Mouse (Mus musculus): ENCODE results near the gene Gtf2h3. TPM values are rescaled to one million over a fixed set of nuclear protein-coding genes. Genes with fewer than 3 reads are reported as not detected.

Gtf2h3 gene
- total RNA-seq, 4 experiments from 2014 or later: 30.5 to 50.1 (median 40.8) TPM

DNA sequence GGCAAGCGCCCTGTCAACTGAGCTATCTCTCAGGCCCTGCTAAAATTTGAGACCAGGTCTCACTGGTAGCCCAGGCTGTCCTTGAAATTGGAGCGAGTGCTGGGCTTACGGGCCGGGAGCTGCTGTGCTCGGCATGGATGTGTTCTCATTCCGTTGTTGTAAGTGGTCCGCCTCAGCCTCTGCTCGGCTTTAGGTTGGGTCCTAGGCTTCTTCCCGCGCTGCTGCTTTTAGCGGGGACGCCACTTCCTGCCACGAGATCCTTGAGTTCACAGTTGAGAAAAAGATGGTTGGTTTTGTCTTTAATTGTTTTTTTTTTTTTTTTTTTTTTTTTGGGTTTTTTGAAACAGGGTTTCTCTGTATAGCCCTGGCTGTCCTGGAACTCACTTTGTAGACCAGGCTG lies 58.9 kb downstream of the Gtf2h3 start:
- DNase-seq: no peak

Other genes starting within 250 kb of the Gtf2h3 start
- gene Cdk2ap1, start 216.1 kb upstream of the Gtf2h3 start, total RNA-seq (2022): 100 to 1,000 TPM; 125 to 175 (median 144) TPM
- gene Sbno1, start 153.1 kb upstream of the Gtf2h3 start, total RNA-seq (2022): 100 to 1,000 TPM in 2 of 4 experiments, 10 to 100 TPM in 2; 86.8 to 120 (median 107) TPM
- gene Kmt5a, start 139.2 kb upstream of the Gtf2h3 start, total RNA-seq (2022): 100 to 1,000 TPM; 107 to 196 (median 137) TPM
- 10 to 100 TPM; 26.3 to 29.7 (median 29.2) TPM for gene Rilpl2, start 100.8 kb upstream of the Gtf2h3 start, total RNA-seq (2022)
- 10 to 100 TPM; 17.1 to 23.2 (median 17.5) TPM for gene Snrnp35, start 96.0 kb upstream of the Gtf2h3 start, total RNA-seq (2022)
- 10 to 100 TPM; 16.1 to 26.7 (median 21.0) TPM for gene Rilpl1, start 47.7 kb upstream of the Gtf2h3 start, total RNA-seq (2022)
- gene Tmed2, start 38.4 kb upstream of the Gtf2h3 start, total RNA-seq (2022): 100 to 1,000 TPM; 179 to 244 (median 222) TPM
- 10 to 100 TPM; 13.4 to 28.4 (median 22.0) TPM for gene Ddx55, start 26.3 kb upstream of the Gtf2h3 start, total RNA-seq (2022)
- gene Eif2b1, start within 50 bp of the Gtf2h3 start, total RNA-seq (2022): 10 to 100 TPM; 41.9 to 46.9 (median 45.6) TPM
- 10 to 100 TPM; 81.1 to 95.2 (median 84.6) TPM for gene Atp6v0a2, start 49.4 kb downstream of the Gtf2h3 start, total RNA-seq (2022)
- gene Dnah10, start 145.9 kb downstream of the Gtf2h3 start, total RNA-seq (2022): 10 to 100 TPM in 1 of 4 experiments, 1 to 10 TPM in 3; 1.7 to 10.5 (median 5.8) TPM

Data from adrenal gland, adult 8-10 months (tissue).